Mouse (Mus musculus) ES-E14 (cell line): ENCODE measurements around the gene 1700007K13Rik.

Experiments
- HCFC1 ChIP-seq: IDR thresholded peaks from 2 replicates; pipeline ENCODE4 v1.6.1; 2012; ENCODE audit warnings: low read length, inconsistent platforms, borderline replicate concordance; ENCODE audit not compliant: insufficient read depth
- ZC3H11A ChIP-seq: IDR thresholded peaks from 2 replicates; pipeline ENCODE4 v1.6.1; 2012; ENCODE audit warnings: low read depth, mild to moderate bottlenecking, inconsistent platforms, low read length, borderline replicate concordance

DNA sequence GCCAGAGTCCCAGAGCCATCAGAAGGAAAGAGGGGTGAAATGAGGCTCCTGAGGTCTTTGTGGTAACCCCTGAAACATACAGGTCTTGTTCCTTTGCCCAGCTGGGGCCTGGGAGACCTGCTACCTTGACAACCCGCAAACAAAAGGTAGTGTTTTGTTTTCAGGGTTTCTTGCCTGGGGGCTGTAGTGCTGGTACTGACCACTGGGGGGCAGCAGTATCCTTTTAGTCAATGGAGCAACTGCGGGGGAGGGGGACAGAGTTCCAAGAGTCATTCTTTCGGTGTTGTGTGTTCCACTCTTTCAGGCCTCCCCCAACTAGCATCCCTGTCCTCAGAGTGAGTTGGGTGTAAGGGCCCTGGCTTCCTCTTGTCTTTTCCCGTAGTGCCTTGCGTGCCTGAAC lies 48.4 kb upstream of the 1700007K13Rik start:
- TF ChIP-seq HCFC1 (peak; percentile 61; the same call in 1 of the 2 replicates), ZC3H11A (no peak)
